Mouse (Mus musculus): ENCODE measurements at regions not wholly inside any gene's neighbourhood (a gene's known extent, or its start where the extent isn't known, plus 50 kb on each side); places are given as distances from the start of the nearest gene placed in this dataset.

DNA sequence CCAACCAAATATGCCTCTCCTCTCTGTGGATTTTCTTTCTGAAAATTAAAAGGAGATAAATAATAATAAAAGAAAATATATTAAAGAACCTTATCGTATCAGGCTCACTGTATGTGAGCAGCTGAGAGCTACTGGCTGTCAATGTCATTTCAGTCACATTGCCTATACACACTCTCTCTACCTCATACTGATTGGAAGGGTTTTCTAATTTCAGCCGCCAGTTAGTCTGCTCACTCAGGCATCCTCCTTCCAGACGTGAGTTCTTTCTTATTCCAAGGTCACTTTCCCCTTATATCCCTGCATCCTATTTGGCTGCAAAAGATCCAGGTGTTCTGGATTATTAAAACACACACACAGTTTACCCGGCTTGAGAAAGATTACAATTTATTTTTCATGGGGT lies 286.2 kb downstream of the Cenpc1 start:
- no peak for DNase-seq (ENCODE audit: extremely low read depth)
- dilution Hi-C loops (cut with MboI; ENCODE audit: extremely low pct_ligation_motif_present, extremely low pct_unique_long_range_greater_than_20kb, low sequenced_read_pairs) = no loop called here
- H3K27me3 ChIP-seq (replicated peaks) = no peaks in the 10 kb centered on the region
- no peaks in the 10 kb centered on the region for H3K79me2 ChIP-seq (replicated peaks; ENCODE audit: control insufficient read depth, extremely low read depth, insufficient read depth, poor library complexity, severe bottlenecking)
- no peaks in the 10 kb centered on the region for H3K9me3 ChIP-seq (replicated peaks; ENCODE audit: low read length)
- in situ Hi-C loops (cut with MboI; ENCODE audit: low pct_ligation_motif_present, low pct_unique_long_range_greater_than_20kb, low sequenced_read_pairs) = no loop called here
- no peak overlapping the region for H3K27ac ChIP-seq (ENCODE audit: insufficient read depth, low read depth)
- no peak overlapping the region for H3K4me3 ChIP-seq (replicated peaks in 1 of 3; ENCODE audit: low read depth in 2 of 3, low read length in 2 of 3, poor library complexity in 1 of 3)
- TF ChIP-seq MXI1 (IDR thresholded peaks at IDR 0.05; ENCODE audit: low read depth, low read length) = no peak
- H3K9ac ChIP-seq (ENCODE audit: insufficient read depth, low read depth) = no peak overlapping the region
- H3K36me3 ChIP-seq (replicated peaks in 1 of 2; ENCODE audit: control insufficient read depth in 1 of 2, insufficient read depth in 1 of 2, low read length in 1 of 2) = no peaks in the 10 kb centered on the region
- no peak overlapping the region for H3K4me2 ChIP-seq (ENCODE audit: insufficient read depth, low read depth, poor library complexity, severe bottlenecking)
- peaks cover 0 to 12% of the 10 kb centered on the region in 2 experiments; a peak in 2 of 4 replicates for H3K4me1 ChIP-seq (ENCODE audit: control insufficient read depth in 1 of 2, insufficient read depth in 2 of 2)

DNA sequence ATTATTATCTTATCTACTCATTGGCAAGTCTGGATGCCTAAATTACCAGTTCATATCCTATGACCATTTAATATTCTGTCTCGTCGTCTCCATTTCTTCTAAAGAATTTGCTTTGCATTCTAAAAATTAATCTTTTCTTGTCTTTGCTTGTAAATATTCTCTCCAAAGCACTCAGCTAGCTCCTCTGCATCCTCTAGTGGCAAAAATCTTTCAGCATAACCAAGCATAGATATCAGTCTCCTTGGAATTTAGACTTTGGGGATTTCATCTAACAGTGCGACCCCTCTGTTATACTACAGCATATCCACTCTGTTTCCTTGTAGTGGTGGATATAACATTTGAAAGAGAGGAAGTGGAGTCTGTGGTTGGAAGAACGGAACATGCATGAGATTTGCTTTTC lies 292.7 kb downstream of the Cenpc1 start:
- Histone ChIP-seq H3K9ac (ENCODE audit: insufficient read depth, low read depth) (no peak overlapping the region), H3K79me2 (replicated peaks; ENCODE audit: control insufficient read depth, extremely low read depth, insufficient read depth, poor library complexity, severe bottlenecking) (no peaks in the 10 kb centered on the region), H3K36me3 (replicated peaks in 1 of 2; ENCODE audit: control insufficient read depth in 1 of 2, insufficient read depth in 1 of 2, low read length in 1 of 2) (no peaks in the 10 kb centered on the region), H3K4me3 (replicated peaks in 1 of 3; ENCODE audit: low read depth in 2 of 3, low read length in 2 of 3, poor library complexity in 1 of 3) (no peak overlapping the region), H3K27me3 (replicated peaks) (no peaks in the 10 kb centered on the region), H3K4me2 (ENCODE audit: insufficient read depth, low read depth, poor library complexity, severe bottlenecking) (no peak overlapping the region; the same call in 1 of the 2 replicates), H3K4me1 (ENCODE audit: control insufficient read depth in 1 of 2, insufficient read depth in 2 of 2) (peaks cover 3 to 15% of the 10 kb centered on the region in 2 experiments; a peak in 2 of 4 replicates), H3K9me3 (replicated peaks; ENCODE audit: low read length) (no peaks in the 10 kb centered on the region), H3K27ac (ENCODE audit: insufficient read depth, low read depth) (no peak overlapping the region)
- TF ChIP-seq MAX (IDR thresholded peaks at IDR 0.05; ENCODE audit: low read length) (no peak), ZMIZ1 (IDR thresholded peaks at IDR 0.05; ENCODE audit: low read depth, low read length) (no peak), HCFC1 (IDR thresholded peaks at IDR 0.05; ENCODE audit: low read depth, low read length) (no peak), CHD1 (IDR thresholded peaks at IDR 0.05; ENCODE audit: low read depth, low read length) (no peak), RCOR1 (conservative IDR thresholded peaks at IDR 0.05; ENCODE audit: low read depth, low read length) (no peak), MEF2A (IDR thresholded peaks at IDR 0.05; ENCODE audit: borderline replicate concordance, low read depth, low read length) (no peak), ETS1 (conservative IDR thresholded peaks at IDR 0.05; ENCODE audit: low read depth, low read length) (no peak)
- dilution Hi-C loops (cut with MboI; ENCODE audit: extremely low pct_ligation_motif_present, extremely low pct_unique_long_range_greater_than_20kb, low sequenced_read_pairs) = no loop called here
- in situ Hi-C loops (cut with MboI; ENCODE audit: low pct_ligation_motif_present, low pct_unique_long_range_greater_than_20kb, low sequenced_read_pairs) = loop anchor here (25.0 kb wide), 1 partner anchor 185 kb away; no protein-coding TSS in a partner anchor
- no peak for DNase-seq (ENCODE audit: extremely low read depth)

DNA sequence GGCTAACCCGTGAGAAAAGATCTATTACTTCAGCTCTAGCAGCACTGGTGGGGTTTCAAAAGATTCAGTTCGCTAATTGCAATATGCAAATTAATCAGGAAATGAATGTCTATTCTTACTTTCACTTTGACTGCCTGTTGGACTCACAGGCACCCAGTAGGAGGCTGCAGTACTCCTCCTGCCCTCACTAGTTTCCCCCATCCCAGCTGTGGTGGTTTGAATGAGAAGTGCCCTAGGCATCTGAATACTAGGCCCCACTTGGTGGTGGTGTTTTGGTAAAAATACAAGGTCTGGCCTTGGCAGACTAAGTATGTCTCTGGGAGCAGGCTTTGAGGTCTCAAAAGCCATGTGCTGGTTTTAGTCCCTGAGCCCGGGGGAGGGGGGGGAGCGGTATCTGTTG lies 293.3 kb downstream of the Cenpc1 start:
- peak; percentile 92 for DNase-seq (ENCODE audit: extremely low read depth)
- Histone ChIP-seq H3K4me2 (ENCODE audit: insufficient read depth, low read depth, poor library complexity, severe bottlenecking) (peak overlapping the region; percentile 61), H3K9ac (ENCODE audit: insufficient read depth, low read depth) (no peak overlapping the region), H3K9me3 (replicated peaks; ENCODE audit: low read length) (no peaks in the 10 kb centered on the region), H3K27me3 (replicated peaks) (no peaks in the 10 kb centered on the region), H3K4me3 (replicated peaks in 1 of 3; ENCODE audit: low read depth in 2 of 3, low read length in 2 of 3, poor library complexity in 1 of 3) (peak overlapping the region in 2 of 3 experiments; percentile 25 to 46), H3K27ac (ENCODE audit: insufficient read depth, low read depth) (no peak overlapping the region), H3K4me1 (ENCODE audit: control insufficient read depth in 1 of 2, insufficient read depth in 2 of 2) (peaks cover 6 to 15% of the 10 kb centered on the region in 2 experiments; a peak in 3 of 4 replicates), H3K79me2 (replicated peaks; ENCODE audit: control insufficient read depth, extremely low read depth, insufficient read depth, poor library complexity, severe bottlenecking) (no peaks in the 10 kb centered on the region), H3K36me3 (replicated peaks in 1 of 2; ENCODE audit: control insufficient read depth in 1 of 2, insufficient read depth in 1 of 2, low read length in 1 of 2) (no peaks in the 10 kb centered on the region)
- in situ Hi-C loops (cut with MboI; ENCODE audit: low pct_ligation_motif_present, low pct_unique_long_range_greater_than_20kb, low sequenced_read_pairs) (loop anchor here (25.0 kb wide), 1 partner anchor 185 kb away; no protein-coding TSS in a partner anchor), dilution Hi-C loops (cut with MboI; ENCODE audit: extremely low pct_ligation_motif_present, extremely low pct_unique_long_range_greater_than_20kb, low sequenced_read_pairs) (no loop called here)
- TF ChIP-seq KAT2A (IDR thresholded peaks at IDR 0.05; ENCODE audit: insufficient replicate concordance, low read length) (no peak), CHD2 (IDR thresholded peaks at IDR 0.05; ENCODE audit: low read length) (0 out of 2 replicates have a peak, but pooled peaks have one; percentile 63), UBTF (IDR thresholded peaks at IDR 0.05; ENCODE audit: low read depth, low read length) (no peak), HCFC1 (IDR thresholded peaks at IDR 0.05; ENCODE audit: low read depth, low read length) (peak; percentile 52), POLR2AphosphoS2 (IDR thresholded peaks at IDR 0.05; ENCODE audit: low read depth, low read length) (no peak), ELF1 (IDR thresholded peaks at IDR 0.05; ENCODE audit: low read depth, low read length) (peak; percentile 80), EP300 (IDR thresholded peaks at IDR 0.05; ENCODE audit: low read length) (peak; percentile 89), ZNF384 (IDR thresholded peaks at IDR 0.05; ENCODE audit: low read depth, low read length) (0 out of 2 replicates have a peak, but pooled peaks have one; percentile 18), E2F4 (IDR thresholded peaks at IDR 0.05; ENCODE audit: insufficient replicate concordance, low read depth, low read length) (no peak), ZMIZ1 (IDR thresholded peaks at IDR 0.05; ENCODE audit: low read depth, low read length) (no peak), TBP (conservative IDR thresholded peaks at IDR 0.05; ENCODE audit: low read depth, low read length) (0 out of 2 replicates have a peak, but pooled peaks have one; percentile 26), RCOR1 (conservative IDR thresholded peaks at IDR 0.05; ENCODE audit: low read depth, low read length) (peak; percentile 78), NELFE (IDR thresholded peaks at IDR 0.05; ENCODE audit: low read depth, low read length) (peak; percentile 61; the same call in 1 of the 2 replicates), JUND (conservative IDR thresholded peaks at IDR 0.05; ENCODE audit: low read depth, low read length) (peak; percentile 81), USF1 (IDR thresholded peaks at IDR 0.05; ENCODE audit: low read depth, low read length) (no peak), MAFK (IDR thresholded peaks at IDR 0.05; ENCODE audit: insufficient replicate concordance, low read length) (0 out of 2 replicates have a peak, but pooled peaks have one; percentile 29), ZC3H11A (IDR thresholded peaks at IDR 0.05; ENCODE audit: low read depth, low read length) (no peak), USF2 (conservative IDR thresholded peaks at IDR 0.05; ENCODE audit: low read depth, low read length) (no peak), MYC (IDR thresholded peaks at IDR 0.05; ENCODE audit: low read depth, low read length) (peak; percentile 18; the same call in 1 of the 2 replicates), TCF12 (IDR thresholded peaks at IDR 0.05; ENCODE audit: low read depth, low read length) (peak; percentile 50; the same call in 1 of the 2 replicates)

Data from CH12.LX (cell line).